Comparison of ENCODE assay signal across 9 mouse cellular contexts in the genomic region with DNA sequence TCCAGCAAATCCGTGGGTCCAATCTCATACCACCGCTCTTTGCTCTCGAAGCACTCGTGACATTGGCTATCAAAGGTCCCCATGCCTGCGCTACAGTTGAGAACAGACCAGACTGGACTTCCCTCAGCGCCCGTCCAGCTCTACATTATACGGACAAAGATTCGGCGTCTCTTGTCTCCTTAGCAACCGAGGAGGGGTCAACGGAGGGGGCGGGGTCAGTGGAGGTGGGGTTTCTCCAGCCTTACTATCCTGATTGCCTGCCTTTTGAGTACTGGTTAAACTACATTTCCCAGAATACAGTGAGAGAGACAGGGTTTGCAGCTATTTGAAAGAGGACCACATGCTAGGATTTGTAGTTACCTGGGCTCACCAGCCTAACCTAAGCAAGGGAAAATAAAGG. TPM values are rescaled to one million over a fixed set of nuclear protein-coding genes. Genes with fewer than 3 reads are reported as not detected.
A peak's percentile ranks its signal among the peaks of the same experiment; 100 is the strongest.
DNase-seq lines count a peak whose midpoint lies in the region; ATAC-seq lines count a peak whose summit lies in the region.
"Had no signal": no experiment of that assay in that cellular context is flagged by ENCODE, and none has a peak within 500 bp of the region (broad histone marks: within the 10 kb centered on the region; RNA-seq: fewer than 3 reads in every experiment).

1700028P14Rik (minus strand) TSS at position 169 of the 400 bp plus-strand sequence.

- H3K9ac ChIP-seq in intestine, embryonic 15.5 days = no peak within 1 kb of the TSS
- no peak within 1 kb of the TSS for H3K9ac ChIP-seq in limb, embryonic 12.5 days (replicated peaks)
- H3K9ac ChIP-seq in midbrain, embryonic 13.5 days (replicated peaks) = no peak within 1 kb of the TSS

- no peaks in the 10 kb centered on the region for H3K36me3 ChIP-seq in intestine, embryonic 15.5 days
- no peaks in the 10 kb centered on the region for H3K36me3 ChIP-seq in limb, embryonic 12.5 days
- no peaks in the 10 kb centered on the region for H3K36me3 ChIP-seq in midbrain, embryonic 13.5 days

- WGBS in intestine, embryonic 15.5 days = 6% methylated on average over 13 of the region's 13 CpGs
- WGBS in limb, embryonic 12.5 days = 8% methylated on average over 13 of the region's 13 CpGs
- WGBS in midbrain, embryonic 13.5 days = 5% methylated on average over 13 of the region's 13 CpGs

- no peaks in the 10 kb centered on the region for H3K4me1 ChIP-seq in intestine, embryonic 15.5 days (replicated peaks)
- no peaks in the 10 kb centered on the region for H3K4me1 ChIP-seq in limb, embryonic 12.5 days (replicated peaks)
- peaks cover 5% of the 10 kb centered on the region for H3K4me1 ChIP-seq in midbrain, embryonic 13.5 days (replicated peaks)

- H3K9me3 ChIP-seq in intestine, embryonic 15.5 days = no peaks in the 10 kb centered on the region
- H3K9me3 ChIP-seq in limb, embryonic 12.5 days = no peaks in the 10 kb centered on the region
- H3K9me3 ChIP-seq in midbrain, embryonic 13.5 days = no peaks in the 10 kb centered on the region

- peak within 1 kb of the TSS; percentile 44 for H3K4me2 ChIP-seq in intestine, embryonic 15.5 days (replicated peaks)
- H3K4me2 ChIP-seq in limb, embryonic 12.5 days = peak within 1 kb of the TSS; percentile 53
- H3K4me2 ChIP-seq in midbrain, embryonic 13.5 days (replicated peaks) = peak within 1 kb of the TSS; percentile 46

- peak; percentile 84 for ATAC-seq in intestine, embryonic 15.5 days
- ATAC-seq in limb, embryonic 12.5 days (ENCODE audit: insufficient number of reproducible peaks, insufficient read depth, low FRiP score, low TSS enrichment, low read depth) = peak; percentile 87; the same call in 1 of the 2 replicates
- peak; percentile 93 for ATAC-seq in midbrain, embryonic 13.5 days

- DNase-seq in adrenal gland, postnatal 10 days = peak; percentile 78
- DNase-seq in embryo, embryonic 10 days (ENCODE audit: low spot score) = peak; percentile 72
- peak; percentile 95 for DNase-seq in heart, adult 11 months
- DNase-seq in testis, postnatal 10 days (ENCODE audit: low spot score) = peak; percentile 84
- no peak for DNase-seq in spleen, postnatal 4 days (ENCODE audit: low spot score in 2 of 2)

- no peak within 1 kb of the TSS for H3K4me3 ChIP-seq in intestine, embryonic 15.5 days (replicated peaks)
- H3K4me3 ChIP-seq in limb, embryonic 12.5 days (replicated peaks) = peak within 1 kb of the TSS; percentile 29
- peak within 1 kb of the TSS; percentile 26 for H3K4me3 ChIP-seq in midbrain, embryonic 13.5 days (replicated peaks)

- H3K27me3 ChIP-seq in intestine, embryonic 15.5 days (replicated peaks) = no peaks in the 10 kb centered on the region; the same call in 1 of the 2 replicates
- no peaks in the 10 kb centered on the region; the same call in 1 of the 2 replicates for H3K27me3 ChIP-seq in limb, embryonic 12.5 days
- no peaks in the 10 kb centered on the region for H3K27me3 ChIP-seq in midbrain, embryonic 13.5 days

- no peak within 1 kb of the TSS for H3K27ac ChIP-seq in intestine, embryonic 15.5 days
- H3K27ac ChIP-seq in limb, embryonic 12.5 days = no peak within 1 kb of the TSS
- H3K27ac ChIP-seq in midbrain, embryonic 13.5 days = no peak within 1 kb of the TSS
- H3K27ac ChIP-seq: macrophage had no signal

RNA-seq across cellular contexts. Expression of gene 1700028P14Rik, which starts in this region (rescaled TPM):
- not detected for total RNA-seq in adrenal gland, postnatal 10 days (2021)
- polyA plus RNA-seq in intestine, embryonic 15.5 days (2015; fragmentation: Nextera tagmentation; extraction: Ambion mirVana) = not detected in 2 replicates
- not detected in 2 replicates for polyA plus RNA-seq in limb, embryonic 12.5 days (2016; fragmentation: Nextera tagmentation; extraction: Ambion mirVana)
- 0.39 and 0.62 TPM in 2 replicates for polyA plus RNA-seq in midbrain, embryonic 13.5 days (2015; fragmentation: Nextera tagmentation; extraction: Ambion mirVana)
- polyA plus RNA-seq: macrophage had no signal

Comparison
In these comparisons a context has a peak if more than half of its experiments do, and no peak if none do; other contexts are left out.
1. Peak in DNase-seq in adrenal gland, postnatal 10 days; RNA of the gene not detected or under 1 TPM.
2. Peak in ATAC-seq and H3K4me2 ChIP-seq in intestine, embryonic 15.5 days; RNA of the gene not detected or under 1 TPM.
3. Peak in ATAC-seq, H3K4me3 ChIP-seq and H3K4me2 ChIP-seq in limb, embryonic 12.5 days; RNA of the gene not detected or under 1 TPM.
4. Peak in ATAC-seq, H3K4me3 ChIP-seq and H3K4me2 ChIP-seq in midbrain, embryonic 13.5 days; RNA of the gene not detected or under 1 TPM.
5. DNase-seq: peak in embryo, embryonic 10 days (single experiment), heart, adult 11 months (single experiment) and testis, postnatal 10 days (single experiment); none in spleen, postnatal 4 days (0 of 2).
6. Peak in every context shown above with its lines, with median percentiles within 50 percentile points of each other: ATAC-seq and H3K4me2 ChIP-seq.